Mouse (Mus musculus): ENCODE data around the gene Plekhg3. TPM values are rescaled to one million over a fixed set of nuclear protein-coding genes. Genes with fewer than 3 reads are reported as not detected.

Plekhg3 gene
- polyA plus RNA-seq, 1 experiment from 2014 or later, result 20.1 TPM

DNA sequence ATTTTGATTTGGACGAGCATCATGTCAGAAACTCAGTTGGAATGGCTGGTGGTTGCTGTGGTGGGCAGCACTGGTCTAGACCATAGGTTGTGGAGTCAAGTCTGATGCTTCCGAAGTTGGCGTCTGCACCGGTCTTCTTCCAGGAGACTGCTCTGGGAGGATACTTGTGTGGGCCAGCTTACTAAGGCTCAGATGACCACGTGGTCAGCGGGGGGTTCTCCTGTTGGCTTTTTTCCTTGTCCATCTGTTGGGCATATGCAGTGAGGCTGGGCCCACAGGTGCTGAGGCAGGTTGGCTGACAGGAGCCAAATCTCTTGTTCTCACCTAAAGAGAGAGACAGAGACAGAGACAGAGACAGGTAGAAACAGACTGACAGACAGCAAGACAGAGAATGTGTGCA, 44.1 kb downstream of the Plekhg3 start:
- Histone ChIP-seq H3K36me3 (ENCODE audit: inconsistent target) (peaks cover 69% of the 10 kb centered on the region), H3K4me3 (ENCODE audit: inconsistent target) (no peak overlapping the region), H3K27ac (no peak overlapping the region), H3K79me2 (ENCODE audit: inconsistent target) (no peaks in the 10 kb centered on the region)
- WGBS (ENCODE audit: missing documents), result 98% methylated on average over 6 of the region's 6 CpGs

DNA sequence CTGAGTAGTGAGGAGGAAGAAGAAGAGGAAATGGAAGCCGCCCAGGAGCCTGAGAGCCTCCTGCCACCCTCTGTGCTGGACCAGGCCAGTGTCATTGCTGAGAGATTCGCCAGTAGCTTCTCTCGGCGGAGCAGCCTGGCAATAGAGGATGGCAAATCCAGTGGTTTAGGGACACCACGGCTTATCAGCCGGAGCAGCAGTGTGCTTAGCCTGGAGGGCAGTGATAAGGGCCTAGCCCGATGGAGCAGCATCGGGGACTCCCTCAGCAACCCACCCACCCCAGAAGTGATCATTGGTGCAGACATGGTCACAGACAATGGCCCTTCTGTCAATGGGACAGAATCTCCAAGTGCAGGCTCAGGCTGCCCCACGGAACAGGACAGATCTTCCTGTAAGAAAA, 45.4 kb downstream of the Plekhg3 start:
- Histone ChIP-seq H3K4me3 (ENCODE audit: inconsistent target) (no peak overlapping the region), H3K27ac (no peak overlapping the region), H3K36me3 (ENCODE audit: inconsistent target) (peaks cover 58% of the 10 kb centered on the region), H3K79me2 (ENCODE audit: inconsistent target) (no peaks in the 10 kb centered on the region)
- 97% methylated on average over 7 of the region's 9 CpGs for WGBS (ENCODE audit: missing documents)

DNA sequence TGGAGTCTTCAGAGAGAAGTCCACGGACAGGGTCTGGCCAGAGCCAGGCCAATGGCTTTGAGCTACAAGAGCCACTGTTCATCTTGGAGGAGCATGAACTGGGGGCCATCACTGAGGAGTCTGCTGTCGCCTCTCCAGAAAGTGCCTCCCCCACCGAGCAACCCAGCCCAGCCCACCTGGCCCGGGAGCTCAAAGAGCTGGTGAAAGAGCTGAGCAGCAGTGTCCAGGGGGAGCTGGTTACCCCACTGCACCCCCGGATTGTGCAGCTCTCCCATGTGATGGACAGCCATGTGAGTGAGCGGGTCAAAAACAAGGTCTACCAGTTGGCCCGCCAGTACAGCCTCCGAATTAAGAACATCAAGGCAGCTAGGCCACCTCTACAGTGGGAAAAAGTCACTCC, 46.1 kb downstream of the Plekhg3 start:
- Histone ChIP-seq H3K79me2 (ENCODE audit: inconsistent target) (no peaks in the 10 kb centered on the region), H3K4me3 (ENCODE audit: inconsistent target) (no peak overlapping the region), H3K27ac (no peak overlapping the region), H3K36me3 (ENCODE audit: inconsistent target) (peaks cover 51% of the 10 kb centered on the region)
- WGBS (ENCODE audit: missing documents), result 99% methylated on average over 8 of the region's 8 CpGs

DNA sequence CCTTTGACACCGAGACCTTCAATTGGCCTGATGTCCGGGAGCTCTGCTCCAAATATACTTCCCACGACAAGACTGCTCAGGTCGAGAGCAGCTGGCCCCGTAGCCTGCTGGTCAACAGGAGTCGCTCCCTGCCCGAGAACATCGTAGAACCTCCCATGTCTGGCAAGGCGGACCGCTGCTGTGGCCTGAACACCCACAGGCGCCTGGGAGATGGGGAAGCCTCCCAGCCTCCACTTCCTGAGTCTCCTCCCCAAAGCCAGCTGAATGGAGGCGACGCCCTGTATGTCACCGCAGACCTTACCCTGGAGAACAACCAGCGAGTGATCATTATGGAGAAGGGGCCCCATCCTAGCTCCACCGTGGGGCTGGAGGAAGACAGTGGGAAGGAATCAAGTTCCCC, 47.2 kb downstream of the Plekhg3 start:
- peaks cover 40% of the 10 kb centered on the region for H3K36me3 ChIP-seq (ENCODE audit: inconsistent target)
- 88% methylated on average over 16 of the region's 16 CpGs for WGBS (ENCODE audit: missing documents)
- H3K4me3 ChIP-seq (ENCODE audit: inconsistent target), result no peak overlapping the region
- H3K27ac ChIP-seq, result no peak overlapping the region
- H3K79me2 ChIP-seq (ENCODE audit: inconsistent target), result no peaks in the 10 kb centered on the region

DNA sequence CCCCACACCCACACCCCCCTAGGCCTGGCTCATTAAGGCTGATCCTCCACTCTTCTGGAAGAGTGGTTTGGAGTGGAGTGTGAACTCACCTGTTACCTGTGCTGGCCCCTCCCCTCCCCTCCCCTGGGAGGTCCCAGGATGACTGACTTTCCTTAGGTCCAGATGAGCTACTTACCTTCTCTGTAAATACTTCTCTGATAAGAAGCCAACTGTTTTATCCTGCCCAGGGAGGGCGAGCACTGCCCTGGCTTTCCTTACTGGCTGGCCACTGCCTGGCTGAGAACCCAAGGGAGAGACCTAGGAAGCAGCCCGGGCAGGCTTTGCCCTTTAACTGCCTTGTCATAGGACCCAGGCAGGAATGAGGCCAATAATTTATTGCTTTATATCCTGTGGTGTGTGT, 47.8 kb downstream of the Plekhg3 start:
- no peak overlapping the region for H3K4me3 ChIP-seq (ENCODE audit: inconsistent target)
- no peaks in the 10 kb centered on the region for H3K79me2 ChIP-seq (ENCODE audit: inconsistent target)
- peaks cover 38% of the 10 kb centered on the region for H3K36me3 ChIP-seq (ENCODE audit: inconsistent target)
- WGBS (ENCODE audit: missing documents), result 79% methylated on average over 2 of the region's 2 CpGs
- H3K27ac ChIP-seq, result no peak overlapping the region

DNA sequence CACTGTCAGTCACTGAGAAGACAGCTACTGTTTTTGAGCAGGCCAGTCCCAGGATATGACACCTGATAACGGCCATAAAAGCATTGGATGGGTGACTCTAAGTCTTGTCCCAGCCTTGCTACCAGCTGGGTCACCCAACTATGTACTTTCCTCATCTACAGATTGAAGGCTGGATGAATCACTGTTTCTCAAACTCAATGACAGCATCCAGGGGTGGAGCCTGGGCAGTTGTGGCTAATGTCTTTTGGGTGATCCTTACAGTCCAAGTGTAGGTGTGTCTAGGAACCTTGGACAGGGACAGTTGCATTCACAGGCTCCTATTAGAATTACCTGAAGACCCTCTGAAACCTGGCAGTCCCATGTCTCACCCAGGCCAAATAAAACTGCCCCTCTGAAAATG, 49.1 kb downstream of the Plekhg3 start:
- Histone ChIP-seq H3K27ac (no peak overlapping the region), H3K79me2 (ENCODE audit: inconsistent target) (no peaks in the 10 kb centered on the region), H3K4me3 (ENCODE audit: inconsistent target) (no peak overlapping the region), H3K36me3 (ENCODE audit: inconsistent target) (peaks cover 34% of the 10 kb centered on the region)
- 100% methylated on average over 1 of the region's 1 CpGs for WGBS (ENCODE audit: missing documents)

GRCm38 (mm10) chr12:76582139-76582538, 51.4 kb downstream of the Plekhg3 start:
- peaks cover 15% of the 10 kb centered on the region for H3K36me3 ChIP-seq (ENCODE audit: inconsistent target)
- H3K79me2 ChIP-seq (ENCODE audit: inconsistent target), result no peaks in the 10 kb centered on the region
- 92% methylated on average over 3 of the region's 3 CpGs for WGBS (ENCODE audit: missing documents)
- H3K4me3 ChIP-seq (ENCODE audit: inconsistent target), result no peak overlapping the region
- H3K27ac ChIP-seq, result no peak overlapping the region

DNA sequence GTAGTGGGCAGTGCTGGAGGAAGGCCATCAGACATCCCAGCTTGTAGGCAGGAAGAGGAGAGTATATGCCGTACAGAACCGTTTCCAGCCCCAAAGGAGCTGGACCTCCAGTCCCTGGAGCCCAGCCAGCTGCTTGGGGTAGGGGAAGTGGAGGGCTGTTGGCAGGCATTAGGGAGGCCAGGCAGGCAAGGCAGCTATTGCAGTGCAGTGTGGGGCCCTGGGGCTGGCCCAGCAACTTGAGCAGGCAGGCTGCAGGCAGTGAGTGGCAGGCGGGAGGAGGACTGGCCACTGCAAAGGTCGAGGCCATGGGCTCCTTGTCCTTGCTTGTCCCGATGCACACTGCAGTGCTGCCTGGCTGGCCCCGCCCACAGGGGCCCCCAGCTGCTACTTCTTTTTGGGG, 52.1 kb downstream of the Plekhg3 start:
- Histone ChIP-seq H3K79me2 (ENCODE audit: inconsistent target) (no peaks in the 10 kb centered on the region), H3K4me3 (ENCODE audit: inconsistent target) (no peak overlapping the region)
- 15% methylated on average over 6 of the region's 6 CpGs for WGBS (ENCODE audit: missing documents)

DNA sequence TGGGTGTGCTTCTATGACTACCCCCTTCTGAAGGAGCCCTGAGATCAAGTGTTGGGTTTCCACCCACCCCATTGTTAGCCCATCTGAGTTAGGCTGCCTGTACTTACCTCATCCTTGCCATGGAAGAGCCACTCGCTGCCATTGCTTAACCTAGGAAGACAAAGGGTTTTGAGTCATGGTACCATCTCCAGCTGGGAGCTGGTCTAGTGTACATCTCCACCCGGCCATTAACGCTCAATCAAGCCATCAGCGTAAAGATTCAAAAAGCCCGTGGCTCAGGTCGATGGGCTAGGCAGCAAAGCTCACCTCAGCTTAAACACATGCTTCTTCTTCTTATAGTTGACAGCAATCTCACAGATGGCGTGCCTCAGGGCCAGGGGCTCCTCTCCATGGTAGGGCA, 52.8 kb downstream of the Plekhg3 start:
- H3K79me2 ChIP-seq (ENCODE audit: inconsistent target), result no peaks in the 10 kb centered on the region
- WGBS (ENCODE audit: missing documents), result 92% methylated on average over 7 of the region's 7 CpGs
- no peak overlapping the region for H3K27ac ChIP-seq
- peaks cover 2% of the 10 kb centered on the region; the same call in 1 of the 2 replicates for H3K36me3 ChIP-seq (ENCODE audit: inconsistent target)
- H3K4me3 ChIP-seq (ENCODE audit: inconsistent target), result no peak overlapping the region

More for the DNA sequence above, 52.1 kb downstream of the Plekhg3 start:
- Histone ChIP-seq H3K36me3 (ENCODE audit: inconsistent target) (peaks cover 8% of the 10 kb centered on the region; the same call in 1 of the 2 replicates), H3K27ac (no peak overlapping the region)

GRCm38 (mm10) chr12:76585028-76585427, 54.3 kb downstream of the Plekhg3 start:
- Histone ChIP-seq H3K79me2 (ENCODE audit: inconsistent target) (no peaks in the 10 kb centered on the region), H3K4me3 (ENCODE audit: inconsistent target) (no peak overlapping the region), H3K27ac (no peak overlapping the region), H3K36me3 (ENCODE audit: inconsistent target) (no peaks in the 10 kb centered on the region)

- 97% methylated on average over 11 of the region's 11 CpGs for WGBS (ENCODE audit: missing documents)
- Histone ChIP-seq H3K4me3 (ENCODE audit: inconsistent target) (no peak overlapping the region), H3K27ac (no peak overlapping the region), H3K36me3 (ENCODE audit: inconsistent target) (no peaks in the 10 kb centered on the region), H3K79me2 (ENCODE audit: inconsistent target) (no peaks in the 10 kb centered on the region)
Observed at GRCm38 (mm10) chr12:76587357-76587756, 56.7 kb downstream of the Plekhg3 start.

- Histone ChIP-seq H3K36me3 (ENCODE audit: inconsistent target) (no peaks in the 10 kb centered on the region), H3K27ac (no peak overlapping the region), H3K4me3 (ENCODE audit: inconsistent target) (no peak overlapping the region), H3K79me2 (ENCODE audit: inconsistent target) (no peaks in the 10 kb centered on the region)
- 83% methylated on average over 6 of the region's 6 CpGs for WGBS (ENCODE audit: missing documents)
Observed at GRCm38 (mm10) chr12:76589531-76589930, 58.8 kb downstream of the Plekhg3 start.

DNA sequence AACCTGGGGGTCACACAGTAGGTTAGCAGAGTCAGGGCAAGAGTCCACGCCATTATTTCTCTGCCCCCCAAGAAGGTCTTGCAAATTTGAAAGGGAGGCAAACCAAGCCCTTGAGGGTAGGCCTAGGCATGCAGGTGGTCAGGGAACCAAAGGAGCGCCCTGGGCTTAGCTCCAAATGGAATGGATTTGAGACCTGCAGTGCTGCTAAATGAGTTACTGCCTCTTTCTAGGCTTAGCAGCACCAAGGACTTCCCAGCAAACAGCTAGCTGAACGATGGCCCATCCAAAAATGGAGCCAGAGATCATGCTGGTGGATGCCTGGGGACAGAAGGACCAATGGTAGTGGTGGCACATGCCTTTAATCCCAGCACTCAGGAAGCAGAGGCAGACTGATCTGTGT, 60.3 kb downstream of the Plekhg3 start:
- Histone ChIP-seq H3K27ac (no peak overlapping the region), H3K79me2 (ENCODE audit: inconsistent target) (no peaks in the 10 kb centered on the region), H3K4me3 (ENCODE audit: inconsistent target) (no peak overlapping the region), H3K36me3 (ENCODE audit: inconsistent target) (no peaks in the 10 kb centered on the region)
- WGBS (ENCODE audit: missing documents), result 95% methylated on average over 3 of the region's 3 CpGs

DNA sequence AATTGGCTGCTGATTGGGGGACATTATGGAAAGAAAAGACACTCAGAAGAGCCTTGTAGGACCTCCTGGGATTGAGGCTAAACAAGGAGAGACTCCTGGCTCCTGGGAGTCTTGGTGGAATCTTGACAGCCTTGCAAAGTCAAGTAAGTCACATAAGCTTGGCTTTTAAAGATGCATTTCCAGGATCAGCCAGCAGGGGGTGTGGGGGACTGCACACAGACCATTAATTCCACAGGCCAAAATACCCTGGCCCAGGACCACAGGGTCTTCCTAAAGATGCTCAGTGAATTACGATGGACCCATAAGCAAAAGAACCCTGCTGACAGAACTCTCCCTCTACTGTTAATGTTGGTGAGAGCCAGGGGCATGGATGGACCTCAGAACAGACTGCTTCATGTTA, 61.5 kb downstream of the Plekhg3 start:
- H3K36me3 ChIP-seq (ENCODE audit: inconsistent target), result no peaks in the 10 kb centered on the region
- no peak overlapping the region for H3K27ac ChIP-seq
- H3K79me2 ChIP-seq (ENCODE audit: inconsistent target), result no peaks in the 10 kb centered on the region
- no peak overlapping the region for H3K4me3 ChIP-seq (ENCODE audit: inconsistent target)
- WGBS (ENCODE audit: missing documents), result 82% methylated on average over 1 of the region's 1 CpGs

- H3K36me3 ChIP-seq (ENCODE audit: inconsistent target), result no peaks in the 10 kb centered on the region
- H3K27ac ChIP-seq, result no peak overlapping the region
- H3K4me3 ChIP-seq (ENCODE audit: inconsistent target), result no peak overlapping the region
- 89% methylated on average over 6 of the region's 6 CpGs for whole genome bisulfite sequencing (ENCODE audit: missing documents)
- H3K79me2 ChIP-seq (ENCODE audit: inconsistent target), result no peaks in the 10 kb centered on the region
Observed at GRCm38 (mm10) chr12:76593254-76593653, 62.6 kb downstream of the Plekhg3 start.

GRCm38 (mm10) chr12:76593839-76594322, 63.2 kb downstream of the Plekhg3 start:
- Histone ChIP-seq H3K4me3 (ENCODE audit: inconsistent target) (no peak overlapping the region), H3K27ac (peak overlapping the region; percentile 59), H3K79me2 (ENCODE audit: inconsistent target) (no peaks in the 10 kb centered on the region), H3K36me3 (ENCODE audit: inconsistent target) (no peaks in the 10 kb centered on the region)
- WGBS (ENCODE audit: missing documents), result 21% methylated on average over 7 of the region's 7 CpGs

Measured in macrophage (primary cell).